Mouse (Mus musculus) ovary, postnatal 10 days (tissue): Measurements from ENCODE around the gene L3mbtl1.

Source experiments
- DNase-seq: peaks from one replicate; pipeline ENCODE4 v3.0.0; 2022; ENCODE audit warnings: low spot score

Gene L3mbtl1

DNA sequence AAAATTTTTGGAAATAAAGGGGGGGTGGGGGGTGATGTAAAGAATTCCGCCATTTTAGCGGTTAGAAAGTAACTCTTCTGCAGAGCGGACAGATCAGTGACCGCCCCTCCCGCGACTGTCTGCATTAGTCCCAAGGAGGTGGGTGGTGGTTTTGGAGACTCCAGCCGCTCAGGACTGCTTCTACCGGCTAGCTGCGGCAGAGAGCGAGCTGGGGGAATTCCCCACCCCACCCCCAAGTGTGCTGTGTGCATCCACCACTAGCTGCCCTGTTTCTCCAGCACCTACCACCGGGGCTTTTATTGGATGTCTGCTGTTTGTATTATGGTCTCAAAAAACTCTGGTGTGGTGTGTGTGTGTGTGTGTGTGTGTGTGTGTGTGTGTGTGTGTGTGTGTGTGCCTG is 659 bp downstream of the L3mbtl1 start:
- DNase-seq = no peak

DNA sequence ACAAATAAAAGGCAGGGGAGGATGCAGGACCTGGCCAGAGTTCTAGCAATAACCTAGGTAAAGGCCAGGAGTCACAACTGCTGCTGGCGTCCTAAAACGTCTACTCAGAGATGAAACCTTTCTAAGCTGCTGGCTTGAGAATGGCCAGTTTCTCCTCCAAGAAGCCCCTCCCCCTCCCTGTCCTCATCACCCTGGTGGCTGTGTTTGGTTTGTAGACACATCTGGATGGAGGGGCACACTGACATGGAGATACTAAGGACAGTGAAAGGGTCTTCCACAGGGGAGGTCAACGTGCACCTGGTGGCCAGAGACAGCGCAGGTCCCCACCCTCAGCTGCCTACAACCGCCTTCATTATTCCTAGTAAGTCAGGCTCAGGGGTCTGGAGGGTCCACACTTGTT is 3.7 kb downstream of the L3mbtl1 start:
- DNase-seq = no peak

DNA sequence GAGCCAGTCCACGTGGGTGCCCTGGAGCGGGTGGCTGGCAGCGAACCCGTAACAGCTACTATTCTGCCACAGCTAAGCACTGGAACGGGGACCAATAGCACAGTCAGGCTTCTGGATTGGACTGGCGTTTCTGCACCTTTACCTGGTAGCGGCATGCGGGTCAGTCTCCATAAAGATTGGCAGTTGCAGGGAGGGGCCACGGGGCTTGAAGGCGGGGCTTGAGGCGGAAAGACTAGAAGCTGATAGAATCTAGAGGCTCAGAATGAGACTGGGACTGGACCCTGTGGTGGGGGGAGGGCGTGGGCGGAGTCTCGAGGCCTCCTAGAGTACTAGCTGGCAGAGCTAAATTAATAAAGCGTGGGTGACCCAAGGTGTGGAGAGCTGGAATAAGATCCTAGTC is 4.5 kb downstream of the L3mbtl1 start:
- no peak for DNase-seq

DNA sequence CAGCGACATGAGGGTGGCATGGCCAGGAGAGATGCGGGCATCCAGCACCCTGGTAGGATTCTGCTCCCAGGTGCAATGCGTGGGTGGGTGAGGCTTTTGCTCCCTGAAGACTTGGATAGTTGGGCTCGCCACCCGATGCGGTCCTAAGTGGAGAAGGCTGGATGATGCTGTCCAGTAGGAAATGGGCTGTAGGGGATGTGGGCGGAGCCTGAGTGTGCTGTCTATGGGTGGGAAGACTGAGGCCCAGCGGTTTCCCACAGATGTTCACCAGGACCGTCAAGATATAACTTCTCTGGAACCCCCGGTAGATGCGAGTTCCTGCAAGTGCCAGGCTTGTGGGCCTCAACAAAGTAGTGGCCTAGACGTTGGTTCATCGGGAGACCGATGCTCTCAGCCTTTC is 4.9 kb downstream of the L3mbtl1 start:
- no peak for DNase-seq

DNA sequence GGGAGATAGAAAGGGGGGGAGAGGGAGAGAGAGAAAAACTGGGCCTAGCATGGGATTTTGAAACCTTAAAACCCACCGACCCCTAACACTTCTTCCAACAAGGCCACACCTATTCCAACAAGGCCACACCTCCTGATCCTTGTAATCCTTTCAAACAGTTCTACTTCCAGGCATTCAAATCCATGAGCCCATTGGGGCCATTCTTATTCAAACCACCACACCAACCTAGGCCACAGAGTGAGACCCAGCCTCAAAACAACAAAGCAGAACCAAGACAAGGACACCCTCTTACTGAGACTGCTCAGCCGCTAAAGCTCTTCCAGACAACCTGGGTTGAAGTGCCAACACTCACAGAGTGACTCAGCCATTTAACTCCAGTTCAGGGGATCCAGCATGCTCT is 7.5 kb downstream of the L3mbtl1 start:
- DNase-seq = no peak

DNA sequence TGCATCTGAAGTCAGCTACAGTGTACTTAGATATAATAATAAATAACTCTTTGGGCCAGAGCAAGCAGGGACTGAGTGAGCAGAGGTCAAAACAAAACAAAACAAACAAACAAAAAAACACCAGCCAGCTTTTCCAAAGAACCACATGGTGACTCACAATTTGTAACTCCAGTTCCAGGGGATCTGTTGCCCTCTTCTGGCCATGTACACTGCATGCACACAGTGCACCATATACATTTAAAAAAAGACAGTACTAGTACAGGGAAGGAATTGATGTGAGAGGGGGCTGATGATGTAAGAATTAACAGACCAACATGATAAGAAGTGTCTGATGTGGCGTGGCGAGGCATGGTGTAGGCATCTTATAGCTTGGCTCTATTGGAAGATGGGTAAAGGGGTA is 13.6 kb downstream of the L3mbtl1 start:
- no peak for DNase-seq

DNA sequence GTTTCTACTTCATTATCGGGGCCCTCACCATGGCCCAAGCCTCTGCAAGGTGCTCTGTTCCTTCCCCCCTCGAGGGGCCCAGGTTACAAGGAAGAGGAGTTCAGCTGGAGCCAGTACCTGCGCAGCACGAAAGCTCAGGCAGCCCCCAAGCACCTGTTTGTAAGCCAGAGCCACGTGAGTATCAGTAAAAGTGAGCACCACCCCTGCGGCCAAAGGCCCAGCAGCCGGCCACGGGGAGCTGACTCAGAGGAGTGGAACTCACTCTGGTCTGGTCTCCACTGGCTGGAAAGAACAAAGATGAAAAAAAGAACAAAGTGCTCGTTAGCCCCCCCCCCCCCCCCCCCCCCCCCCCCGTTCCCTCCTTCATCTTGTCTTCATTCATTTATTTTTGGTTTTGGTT is 18.0 kb downstream of the L3mbtl1 start:
- no peak for DNase-seq

DNA sequence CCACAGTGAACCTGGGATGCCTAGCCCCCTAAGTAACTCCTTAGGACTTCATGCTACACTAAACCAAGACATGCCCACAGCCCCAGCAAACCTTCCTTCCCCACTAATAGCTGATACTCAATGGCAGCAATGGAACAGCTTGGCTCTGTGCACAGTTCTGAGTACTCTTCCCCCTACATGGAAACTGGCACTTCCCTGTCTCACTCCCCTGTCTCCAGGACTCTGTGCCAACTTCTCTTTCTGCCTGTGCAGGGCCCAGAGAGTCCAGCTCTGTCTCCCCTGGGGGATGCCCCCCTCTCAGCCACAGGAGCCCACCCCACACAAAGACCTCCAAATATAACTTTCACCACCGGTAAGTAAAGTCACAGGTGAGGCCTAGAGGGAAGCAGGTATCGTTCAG is 23.5 kb downstream of the L3mbtl1 start:
- DNase-seq = no peak

DNA sequence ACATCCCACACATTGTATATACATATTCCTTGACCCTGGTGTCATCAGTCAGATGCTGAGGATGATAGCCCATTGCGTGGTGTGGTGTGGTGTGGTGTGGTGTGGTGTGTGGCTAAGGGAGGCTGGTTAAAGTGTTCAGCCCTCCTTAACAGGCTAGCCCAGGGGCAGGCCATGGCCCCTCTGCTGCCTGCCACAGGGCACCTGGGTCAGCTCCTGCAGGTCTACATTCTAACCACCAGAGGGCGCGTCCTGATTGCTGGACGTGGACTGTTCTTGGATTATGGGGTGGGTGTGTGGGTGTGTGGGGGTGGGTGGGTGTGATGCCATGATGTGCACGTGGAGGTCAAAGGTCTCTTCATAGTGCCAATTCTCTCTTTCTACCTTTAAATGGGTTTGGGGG is 25.1 kb downstream of the L3mbtl1 start:
- no peak for DNase-seq

DNA sequence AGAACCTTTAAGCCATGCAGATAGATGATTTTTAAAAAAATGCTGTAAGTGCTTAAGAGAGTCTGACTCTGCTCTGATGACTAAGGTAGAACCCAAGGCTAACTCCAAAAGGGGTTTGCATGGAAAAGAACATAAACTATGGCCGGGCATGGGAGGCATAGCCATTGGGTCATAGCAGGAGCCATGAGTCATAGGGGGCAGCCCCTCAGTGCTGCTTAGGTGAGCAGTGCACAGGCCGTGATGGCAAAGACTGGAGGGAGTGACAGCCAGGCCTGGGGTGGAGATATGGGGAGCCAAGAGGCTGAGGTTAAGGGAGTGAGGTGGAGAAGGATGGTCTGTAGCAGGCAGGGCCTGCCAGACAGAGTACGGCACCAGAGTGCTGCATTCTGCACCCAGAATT is 25.8 kb downstream of the L3mbtl1 start:
- no peak for DNase-seq

DNA sequence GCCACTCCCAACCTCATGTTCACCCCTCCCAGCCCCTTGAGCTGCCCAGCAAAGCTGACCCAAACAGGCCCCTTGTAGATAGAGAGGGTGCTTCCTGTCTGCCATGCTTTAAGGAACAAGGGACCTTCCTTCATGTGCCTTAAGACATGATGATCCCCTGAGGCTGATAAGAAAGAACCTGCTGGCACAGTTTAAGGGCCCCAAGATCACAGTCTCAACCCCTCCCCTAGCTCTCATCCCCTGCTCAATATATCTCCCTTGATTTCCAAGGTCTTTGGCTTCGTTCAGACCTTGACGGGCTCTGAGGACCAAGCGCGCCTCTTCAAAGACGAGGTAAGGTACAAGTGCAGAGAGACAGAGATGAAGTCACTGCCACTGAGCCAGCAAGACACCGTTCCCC is 27.6 kb downstream of the L3mbtl1 start:
- DNase-seq = no peak

DNA sequence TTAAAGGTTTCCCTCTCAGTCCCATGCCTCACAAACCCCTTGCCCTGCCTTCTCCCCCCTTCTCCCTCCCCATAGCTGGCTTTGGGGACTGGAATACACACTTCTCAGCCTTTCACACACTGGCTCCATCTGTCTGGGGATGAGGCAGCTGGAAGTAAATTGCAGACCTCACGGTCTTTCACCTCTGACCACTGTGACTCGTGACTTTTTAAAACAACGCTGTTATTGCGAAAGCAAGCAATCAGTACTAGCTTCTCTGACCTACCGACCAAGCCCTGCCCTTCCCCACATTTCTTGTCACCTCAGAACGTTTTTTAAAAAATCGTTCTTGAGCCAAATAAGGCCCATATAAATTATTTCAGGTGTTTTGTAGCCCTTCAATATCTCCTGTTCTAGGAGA is 29.5 kb downstream of the L3mbtl1 start:
- DNase-seq = no peak

DNA sequence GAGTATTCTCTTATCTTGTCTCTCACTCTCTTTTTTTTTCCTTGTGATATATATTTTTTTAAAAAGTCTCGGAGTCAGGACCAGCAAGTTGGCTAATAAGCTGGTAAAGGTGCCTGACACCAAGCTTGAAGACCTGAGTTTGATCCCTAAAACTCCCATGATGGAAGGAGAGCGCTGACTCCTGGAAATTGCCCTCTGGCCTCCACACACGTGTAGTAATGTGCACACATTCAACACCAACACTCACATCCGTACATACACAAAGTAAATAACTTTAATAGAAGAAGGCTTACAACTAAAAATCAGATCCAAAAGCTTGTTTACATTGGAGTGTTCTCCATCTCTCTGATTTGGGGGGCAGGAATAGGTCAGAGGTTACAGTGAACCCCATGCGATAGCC is 29.9 kb downstream of the L3mbtl1 start:
- DNase-seq = no peak

DNA sequence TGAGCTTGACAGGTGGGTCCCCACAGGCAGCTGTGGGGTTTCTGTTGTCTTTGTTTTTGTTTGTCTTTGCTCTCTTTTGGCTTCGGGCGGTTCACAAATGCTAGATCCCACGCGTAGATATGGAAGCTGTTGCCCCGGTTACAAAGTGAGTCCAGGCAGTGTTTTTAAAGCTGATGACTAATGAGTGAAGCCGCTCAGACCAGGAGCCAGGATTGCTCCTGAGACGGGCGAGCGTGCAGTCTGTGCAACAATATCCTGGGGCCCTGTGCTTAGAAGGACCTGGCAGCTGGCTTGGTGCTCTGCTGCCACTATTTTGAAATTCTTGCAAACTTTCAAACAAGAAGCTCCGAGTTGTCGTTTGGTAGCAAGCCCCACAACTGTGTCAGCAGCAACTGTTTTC is 30.4 kb downstream of the L3mbtl1 start:
- DNase-seq = no peak

DNA sequence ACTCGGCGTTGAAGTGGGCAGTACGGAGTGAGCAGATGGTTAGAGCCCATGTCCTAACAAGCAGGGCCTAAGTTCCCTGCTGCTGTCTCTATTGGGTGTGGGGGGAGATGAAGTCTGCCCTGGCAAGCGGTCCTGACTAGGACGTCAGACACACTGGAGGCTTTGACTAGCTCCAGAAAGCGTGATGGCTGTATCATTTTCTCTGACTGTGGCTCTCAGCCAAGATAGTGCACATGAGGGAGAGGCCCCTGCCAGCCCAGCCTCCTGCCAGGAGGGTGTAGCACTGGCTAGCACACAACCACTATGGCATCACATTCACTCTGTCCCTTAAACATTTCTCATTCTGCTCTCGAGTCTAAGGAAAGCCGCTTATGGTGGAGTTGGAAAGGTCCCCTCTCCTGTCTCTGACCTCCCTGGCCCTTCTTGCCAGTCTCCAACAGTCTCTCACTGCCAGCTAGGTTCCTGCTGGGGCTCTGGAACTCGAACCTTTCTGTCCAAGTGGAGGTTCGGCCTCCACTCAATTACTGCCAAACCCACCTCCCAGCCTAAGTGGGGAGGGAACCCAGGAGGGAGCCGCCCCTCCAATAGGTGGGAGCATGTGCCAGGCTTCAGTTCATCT is 32.0 kb downstream of the L3mbtl1 start:
- DNase-seq = no peak

DNA sequence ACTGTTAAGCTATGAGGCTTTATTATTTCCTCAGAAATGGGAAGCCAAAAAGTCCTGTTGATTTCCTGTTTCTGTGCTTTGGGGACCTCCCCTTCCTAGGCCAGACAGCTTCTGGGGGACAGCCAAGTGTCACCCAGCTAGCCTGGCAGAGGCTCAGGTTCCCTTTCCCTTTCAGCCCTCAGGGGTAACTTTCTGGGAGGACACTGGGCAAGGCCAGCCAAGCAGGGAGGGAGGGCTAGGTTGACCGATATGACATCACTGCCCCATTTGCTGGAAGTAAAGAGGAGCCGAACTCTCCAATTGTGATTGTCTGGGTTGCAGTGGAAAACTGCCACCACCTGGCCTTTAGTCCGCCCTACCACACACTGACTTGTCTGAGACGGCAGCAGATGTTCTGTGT is 32.7 kb downstream of the L3mbtl1 start:
- no peak for DNase-seq

DNA sequence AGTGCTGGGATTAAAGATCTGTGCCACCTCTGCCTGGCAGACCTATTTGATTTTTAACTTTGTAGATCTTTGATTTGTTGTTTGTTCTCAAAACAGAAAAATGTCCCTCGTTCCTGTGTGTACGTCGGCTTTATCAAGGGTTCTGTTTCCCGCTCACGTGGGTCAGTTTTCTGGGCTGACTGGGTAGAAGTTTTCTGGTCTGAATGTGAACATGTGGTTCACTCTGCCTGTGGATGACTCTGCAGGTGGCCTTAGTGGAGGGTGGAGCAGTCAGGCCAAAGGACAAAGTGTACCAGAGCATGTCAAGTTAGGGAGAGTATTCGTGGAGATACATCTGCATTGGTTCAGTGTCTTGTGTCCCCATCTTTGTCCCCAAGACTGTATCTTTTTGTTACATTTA is 41.1 kb downstream of the L3mbtl1 start:
- DNase-seq = no peak

DNA sequence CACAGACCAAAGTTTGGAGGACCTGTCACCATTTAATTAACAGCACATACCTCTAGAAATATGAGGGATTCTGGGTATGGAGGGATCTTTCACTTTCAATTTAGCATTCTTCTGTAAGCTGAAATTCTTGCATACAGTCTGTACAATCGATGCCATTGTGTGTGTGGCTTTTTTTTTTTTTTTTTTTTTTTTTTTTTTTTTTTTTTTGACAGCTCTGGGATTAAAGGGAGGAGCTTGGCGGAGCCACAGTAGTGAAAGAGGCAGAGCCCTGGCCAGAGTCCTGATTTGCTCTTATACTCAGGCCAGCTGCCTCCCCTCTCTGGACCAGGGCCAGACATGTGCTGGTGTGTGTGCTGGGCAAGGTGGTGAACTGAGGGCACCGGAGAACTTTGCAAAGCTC is 42.7 kb downstream of the L3mbtl1 start:
- no peak for DNase-seq

DNA sequence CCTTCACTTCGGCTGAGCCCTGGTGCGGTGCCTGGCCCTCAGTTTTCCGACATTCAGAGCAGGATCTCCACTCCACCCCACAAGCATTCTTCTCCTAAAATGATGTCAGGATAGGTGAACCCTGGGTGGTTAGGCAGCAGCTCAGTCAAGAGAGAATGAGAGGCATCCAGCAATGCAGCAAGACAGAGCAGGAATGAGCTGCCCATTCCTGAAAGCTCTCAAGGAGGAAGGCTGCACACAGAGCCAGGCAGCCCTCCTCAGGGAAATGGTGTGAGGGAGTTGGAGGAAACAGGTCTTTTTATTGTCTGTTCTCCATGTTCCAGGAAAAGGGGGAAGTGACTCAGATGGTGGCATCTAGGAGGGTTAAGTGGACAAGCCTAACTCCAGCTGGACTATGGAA is 43.5 kb downstream of the L3mbtl1 start:
- no peak for DNase-seq

DNA sequence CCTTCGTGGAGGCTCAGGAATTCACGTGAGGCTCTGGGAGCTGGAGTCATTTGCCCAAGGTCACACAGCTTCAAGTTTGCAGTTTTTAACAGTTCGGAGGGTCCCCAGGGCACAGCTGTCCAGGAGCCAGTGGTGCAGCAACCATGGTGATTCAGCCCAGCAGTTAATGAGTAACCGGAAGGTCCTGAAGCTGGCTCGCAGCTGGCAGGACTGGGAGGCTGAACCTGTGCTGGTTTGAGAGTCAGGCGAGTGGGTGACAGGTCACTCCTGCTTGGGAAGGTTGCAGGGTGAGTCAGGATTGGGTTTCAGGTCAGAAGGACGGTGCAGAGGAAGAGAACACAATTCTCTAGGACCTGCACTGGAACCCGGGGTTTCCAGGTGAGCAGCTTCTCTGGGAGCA is 43.9 kb downstream of the L3mbtl1 start, which contains the start of gene Sgk2:
Gene Sgk2, plus strand, starts transcription at position 113 of the 400 bp plus-strand sequence.
- DNase-seq = no peak

DNA sequence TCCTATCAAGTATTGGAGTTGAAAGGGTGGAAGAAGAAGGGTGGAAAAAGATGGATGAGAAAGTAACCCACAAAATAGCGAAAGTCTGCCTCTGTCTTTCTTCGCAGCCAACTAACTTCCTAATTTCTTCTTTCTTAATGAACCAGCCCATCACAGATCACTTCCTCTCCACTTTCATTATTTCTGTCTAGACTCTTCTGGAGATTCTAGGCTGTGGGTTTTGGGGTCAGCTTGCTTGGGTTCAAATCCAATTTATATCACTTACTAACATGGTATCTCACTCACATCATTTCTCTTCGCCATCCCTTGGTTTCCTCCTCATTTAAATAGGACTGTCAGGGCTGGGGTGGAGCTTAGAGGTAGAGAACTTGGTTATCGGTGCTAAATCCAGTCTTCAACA is 45.0 kb downstream of the L3mbtl1 start:
- no peak for DNase-seq

DNA sequence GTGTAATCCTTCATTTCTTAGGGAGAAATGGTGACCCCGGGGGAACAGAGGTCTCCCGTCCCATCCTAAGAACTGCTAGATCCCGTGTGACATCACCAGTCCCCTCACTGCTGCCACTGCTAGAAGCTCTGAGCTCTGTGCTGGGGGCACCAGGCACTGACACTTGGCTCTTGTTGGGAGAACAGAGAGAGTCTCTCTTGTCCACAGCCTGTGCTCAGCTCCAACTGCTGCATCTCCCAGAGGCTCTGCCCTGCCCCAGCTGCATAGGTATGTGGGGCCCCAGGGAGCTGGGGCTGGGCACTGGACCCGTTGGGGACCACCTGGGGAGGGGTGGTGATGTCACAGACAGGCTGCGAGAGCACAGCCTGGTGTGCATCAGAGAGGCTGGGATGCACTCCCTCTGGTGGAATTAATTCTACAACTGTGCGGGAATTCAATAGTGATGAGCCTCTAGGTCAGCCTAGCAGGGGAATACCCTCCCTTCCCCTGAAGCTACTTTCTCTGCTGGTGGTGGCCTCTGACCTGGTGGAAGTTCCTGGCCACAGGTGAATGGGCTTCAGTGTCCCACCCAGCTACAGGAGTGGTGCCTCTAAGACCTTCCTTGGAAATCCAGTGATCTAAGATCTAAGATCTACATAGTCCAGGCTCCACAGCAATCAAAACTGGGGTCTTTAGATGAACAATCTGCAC is 48.3 kb downstream of the L3mbtl1 start:
- no peak for DNase-seq

DNA sequence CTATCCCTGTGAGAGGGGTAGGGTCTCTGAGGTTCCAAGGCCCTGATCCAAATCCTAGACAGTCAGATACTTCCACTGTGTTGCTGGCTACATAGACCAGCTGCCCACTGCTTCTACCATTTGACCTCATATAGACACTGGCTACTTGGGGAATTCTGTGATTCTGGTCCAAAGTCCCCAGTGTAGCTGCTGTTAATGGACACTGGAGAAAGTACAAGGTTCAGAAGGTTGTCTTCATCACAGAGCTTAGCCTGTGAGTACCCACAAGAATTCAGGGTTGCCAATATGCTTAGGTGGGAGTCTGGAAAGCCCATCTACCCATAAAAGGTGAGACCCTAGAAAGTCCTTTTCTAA is 48.8 kb downstream of the L3mbtl1 start:
- DNase-seq = no peak

DNA sequence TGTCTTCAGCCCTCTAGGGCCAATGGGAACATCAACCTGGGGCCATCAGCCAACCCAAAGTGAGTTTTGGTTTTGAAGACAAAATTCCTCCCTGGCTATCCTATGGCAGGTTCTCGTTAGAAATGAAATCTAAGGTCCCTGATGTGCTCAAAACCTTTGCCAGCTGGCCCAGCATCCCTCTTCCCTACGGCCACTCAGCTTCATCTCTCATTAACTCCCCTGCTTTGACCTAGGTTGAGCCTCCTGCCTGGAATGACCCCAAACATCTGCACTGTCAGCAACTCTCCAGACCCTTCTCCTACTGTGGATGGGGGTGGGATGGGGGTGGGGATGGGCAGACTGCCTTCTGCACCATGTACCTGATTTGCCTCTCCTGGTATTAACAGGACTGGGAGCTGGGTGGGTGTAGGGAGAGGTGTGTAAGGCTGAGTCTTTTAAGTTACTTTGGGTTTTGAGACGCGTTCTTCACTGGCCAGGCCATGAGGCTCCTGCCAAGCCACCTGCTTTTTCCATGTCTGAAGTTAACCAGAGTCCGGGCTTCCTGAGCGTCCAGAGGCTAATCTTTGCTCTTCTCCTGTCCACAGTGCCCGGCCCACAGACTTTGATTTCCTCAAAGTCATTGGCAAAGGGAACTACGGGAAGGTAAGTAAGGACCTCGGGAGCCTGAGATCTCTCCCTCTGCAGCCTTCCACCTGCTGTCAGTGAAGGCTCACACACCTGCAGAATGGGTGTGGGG is 50.8 kb downstream of the L3mbtl1 start:
- DNase-seq = no peak
